Mouse (Mus musculus) MEL (cell line): ENCODE data around the gene Col8a2. TPM values are rescaled to one million over a fixed set of nuclear protein-coding genes. Genes with fewer than 3 reads are reported as not detected.

Source experiments
- DNase-seq: peaks from one replicate; pipeline ENCODE4 v3.0.0; 2011; ENCODE audit warnings: low read depth, low spot score
- H3K27ac ChIP-seq: 2 replicates; pipeline ENCODE4 v1.5.1; 2012; ENCODE audit warnings: low read depth, mild to moderate bottlenecking, control low read depth, low read length, moderate library complexity; ENCODE audit not compliant: control insufficient read depth
- H3K27me3 ChIP-seq, 2 experiments: fragments of 150-350 bp in 1 of 2; sonication (generic) in 1 of 2; 2 replicates each; pipeline ENCODE4 v1.6.1; 2012; ENCODE audit warnings: low read length in 2 of 2, mild to moderate bottlenecking in 2 of 2, improper control_type of control experiment in 1 of 2, moderate library complexity in 1 of 2; ENCODE audit not compliant: insufficient read depth in 2 of 2, control insufficient read depth in 1 of 2
- H3K36me3 ChIP-seq, 2 experiments: 2 replicates each; pipeline ENCODE4 v1.6.1; 2012 to 2014; ENCODE audit warnings: low read length in 2 of 2, improper control_type of control experiment in 1 of 2, inconsistent platforms in 1 of 2, mild to moderate bottlenecking in 1 of 2; ENCODE audit not compliant: insufficient read depth in 2 of 2, control insufficient read depth in 1 of 2
- H3K4me1 ChIP-seq, 2 experiments: fragments of 150-350 bp in 1 of 2; sonication (generic) in 1 of 2; 2 replicates each; pipeline ENCODE4 v1.6.1; 2012; ENCODE audit warnings: low read length in 2 of 2, improper control_type of control experiment in 1 of 2, mild to moderate bottlenecking in 1 of 2; ENCODE audit not compliant: insufficient read depth in 2 of 2, control insufficient read depth in 1 of 2
- H3K4me3 ChIP-seq, 2 experiments: fragments of 150-350 bp in 1 of 2; sonication (generic) in 1 of 2; 2 replicates each; pipeline ENCODE4 v1.5.1; 2012; ENCODE audit warnings: low read depth in 2 of 2, low read length in 2 of 2, mild to moderate bottlenecking in 2 of 2, moderate library complexity in 2 of 2, control low read depth in 1 of 2, improper control_type of control experiment in 1 of 2; ENCODE audit not compliant: control insufficient read depth in 1 of 2, insufficient read depth in 1 of 2
- H3K79me2 ChIP-seq: 2 replicates; pipeline ENCODE4 v1.6.1; 2012; ENCODE audit warnings: mild to moderate bottlenecking, low read length, moderate library complexity; ENCODE audit not compliant: control insufficient read depth, poor library complexity, insufficient read depth
- H3K9ac ChIP-seq: 2 replicates; pipeline ENCODE4 v1.6.1; 2012; ENCODE audit warnings: low read depth, mild to moderate bottlenecking, control low read depth, low read length, moderate library complexity; ENCODE audit not compliant: control insufficient read depth, poor library complexity, severe bottlenecking
- H3K9me3 ChIP-seq: fragments of 150-350 bp; sonication (generic); replicated peaks from 2 replicates; pipeline ENCODE4 v1.6.1; 2012; ENCODE audit warnings: mild to moderate bottlenecking, low read length, improper control_type of control experiment, moderate library complexity; ENCODE audit not compliant: insufficient read depth
- BHLHE40 ChIP-seq: IDR thresholded peaks from 2 replicates; pipeline ENCODE4 v1.6.1; 2012; ENCODE audit warnings: low read depth, mild to moderate bottlenecking, inconsistent platforms, low read length, improper control_type of control experiment, borderline replicate concordance
- CHD1 ChIP-seq: IDR thresholded peaks from 2 replicates; pipeline ENCODE4 v1.6.1; 2012; ENCODE audit warnings: low read depth, mild to moderate bottlenecking, inconsistent platforms, low read length, improper control_type of control experiment
- CHD2 ChIP-seq: IDR thresholded peaks from 2 replicates; pipeline ENCODE4 v1.6.1; 2011; ENCODE audit warnings: low read length, improper control_type of control experiment
- CTCF ChIP-seq, 3 experiments: IDR thresholded peaks in 2 of 3; conservative IDR thresholded peaks in 1 of 3; 2 replicates each; pipeline ENCODE4 v1.5.1; 2011 to 2012; ENCODE audit warnings: low read length in 3 of 3, low read depth in 2 of 3, mild to moderate bottlenecking in 2 of 3, improper control_type of control experiment in 1 of 3, inconsistent platforms in 1 of 3, mixed read lengths in 1 of 3, moderate library complexity in 1 of 3; ENCODE audit not compliant: control insufficient read depth in 1 of 3, insufficient read depth in 1 of 3, poor library complexity in 1 of 3, severe bottlenecking in 1 of 3
- E2F4 ChIP-seq: IDR thresholded peaks from 2 replicates; pipeline ENCODE4 v1.6.1; 2011; ENCODE audit warnings: low read depth, low read length, improper control_type of control experiment, borderline replicate concordance
- HCFC1 ChIP-seq: IDR thresholded peaks from 2 replicates; pipeline ENCODE4 v1.6.1; 2012; ENCODE audit warnings: low read depth, mild to moderate bottlenecking, inconsistent platforms, low read length, improper control_type of control experiment, moderate library complexity
- JUND ChIP-seq: IDR thresholded peaks from 2 replicates; pipeline ENCODE4 v1.6.1; 2011; ENCODE audit warnings: low read depth, mild to moderate bottlenecking, improper control_type of control experiment, low read length
- MAX ChIP-seq: IDR thresholded peaks from 2 replicates; pipeline ENCODE4 v1.6.1; 2011; ENCODE audit warnings: low read length, improper control_type of control experiment
- MAZ ChIP-seq: IDR thresholded peaks from 2 replicates; pipeline ENCODE4 v1.6.1; 2012; ENCODE audit warnings: low read depth, mild to moderate bottlenecking, inconsistent platforms, low read length, improper control_type of control experiment
- MXI1 ChIP-seq: IDR thresholded peaks from 2 replicates; pipeline ENCODE4 v1.6.1; 2011; ENCODE audit warnings: mild to moderate bottlenecking, low read depth, low read length, improper control_type of control experiment
- MYB ChIP-seq: IDR thresholded peaks from 2 replicates; pipeline ENCODE4 v1.6.1; 2011; ENCODE audit warnings: mild to moderate bottlenecking, low read depth, low read length, improper control_type of control experiment
- MYC ChIP-seq: IDR thresholded peaks from 2 replicates; pipeline ENCODE4 v1.6.1; 2011; ENCODE audit warnings: low read depth, mild to moderate bottlenecking, low read length, improper control_type of control experiment, moderate library complexity
- NELFE ChIP-seq: IDR thresholded peaks from 2 replicates; pipeline ENCODE4 v1.6.1; 2011; ENCODE audit warnings: low read depth, low read length, improper control_type of control experiment
- POLR2A ChIP-seq, 2 experiments: IDR thresholded peaks; 2 replicates each; pipeline ENCODE4 v1.6.1; 2011 to 2012; ENCODE audit warnings: low read length in 2 of 2, mild to moderate bottlenecking in 2 of 2, control low read depth in 1 of 2, improper control_type of control experiment in 1 of 2, low read depth in 1 of 2, moderate library complexity in 1 of 2; ENCODE audit not compliant: control insufficient read depth in 1 of 2, insufficient read depth in 1 of 2, poor library complexity in 1 of 2
- RAD21 ChIP-seq: IDR thresholded peaks from 2 replicates; pipeline ENCODE4 v1.6.1; 2011; ENCODE audit warnings: mild to moderate bottlenecking, low read depth, low read length, improper control_type of control experiment
- RCOR1 ChIP-seq: IDR thresholded peaks from 2 replicates; pipeline ENCODE4 v1.6.1; 2012; ENCODE audit warnings: low read depth, mild to moderate bottlenecking, inconsistent platforms, low read length, improper control_type of control experiment
- SIN3A ChIP-seq: IDR thresholded peaks from 2 replicates; pipeline ENCODE4 v1.6.1; 2012; ENCODE audit warnings: low read length, improper control_type of control experiment, inconsistent platforms
- SMC3 ChIP-seq: IDR thresholded peaks from 2 replicates; pipeline ENCODE4 v1.6.1; 2011; ENCODE audit warnings: low read depth, low read length, improper control_type of control experiment
- TCF12 ChIP-seq: IDR thresholded peaks from 2 replicates; pipeline ENCODE4 v1.6.1; 2014; ENCODE audit warnings: low read depth, mild to moderate bottlenecking, inconsistent platforms, low read length, improper control_type of control experiment, moderate library complexity
- USF1 ChIP-seq: IDR thresholded peaks from 2 replicates; pipeline ENCODE4 v1.6.1; 2014; ENCODE audit warnings: low read depth, mild to moderate bottlenecking, inconsistent platforms, low read length, improper control_type of control experiment, moderate library complexity
- ZC3H11A ChIP-seq: IDR thresholded peaks from 2 replicates; pipeline ENCODE4 v1.6.1; 2012; ENCODE audit warnings: low read depth, mild to moderate bottlenecking, inconsistent platforms, low read length, improper control_type of control experiment
- polyA plus RNA-seq, 2 experiments: library from polyadenylated mRNA; stranded (reverse) in 1 of 2; unstranded in 1 of 2; fragments of >175 nt in 1 of 2; fragments of >200 nt in 1 of 2; gene quantifications; 2 replicates each; pipeline versions ENCODE4 v1.2.1 to v1.2.4; 2012; ENCODE audit warnings: low replicate concordance in 2 of 2, low read depth in 1 of 2; ENCODE audit not compliant: insufficient read length in 2 of 2, insufficient read depth in 1 of 2, missing spikeins in 1 of 2
- total RNA-seq: library from RNA; depleted of rRNA; stranded (reverse); fragments of 300-350 nt; gene quantifications from 2 replicates; pipeline ENCODE4 v1.2.3, GENCODE M21; 2012

The Col8a2 gene
- total and polyA plus RNA-seq, 3 experiments, result not detected

DNA sequence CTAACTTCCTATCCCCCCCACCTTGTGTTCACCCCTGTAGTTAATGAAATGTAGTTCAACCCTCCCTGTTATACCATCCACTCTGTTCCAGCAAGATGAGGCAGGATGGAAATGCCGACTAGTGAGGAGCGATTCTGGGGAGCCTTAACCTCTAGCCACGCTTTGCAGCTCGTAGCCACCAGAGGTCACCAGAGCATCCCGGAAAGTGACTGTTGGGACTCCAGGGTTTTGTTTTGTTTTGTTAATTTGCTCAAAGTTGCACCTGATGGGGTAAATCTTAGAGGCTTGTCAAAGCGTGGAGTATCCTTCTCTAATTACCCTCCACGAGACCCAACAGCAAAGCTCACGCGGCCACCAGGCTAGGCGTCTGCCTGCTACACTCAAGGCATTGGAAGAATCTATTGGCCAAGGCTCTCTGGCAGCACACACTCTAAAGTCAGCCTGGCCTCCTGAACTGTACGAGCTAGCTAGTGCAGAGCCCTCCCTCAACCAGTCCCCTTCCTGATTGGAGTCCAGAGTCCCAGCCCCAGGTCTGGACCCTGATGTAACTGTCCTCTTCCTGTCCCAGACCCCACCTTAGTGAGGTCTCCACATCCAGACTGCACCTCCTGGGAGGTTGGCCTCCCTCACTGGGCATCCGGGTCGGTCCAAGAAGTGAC, 8.6 kb upstream of the Col8a2 start:
- Histone ChIP-seq H3K4me1 (no peaks in the 10 kb centered on the region; a peak in 1 of 4 replicates), H3K9me3 (no peaks in the 10 kb centered on the region), H3K4me3 (no peak overlapping the region), H3K79me2 (no peaks in the 10 kb centered on the region), H3K36me3 (no peaks in the 10 kb centered on the region), H3K27ac (no peak overlapping the region), H3K9ac (no peak overlapping the region), H3K27me3 (no peaks in the 10 kb centered on the region)
- DNase-seq, result peak; percentile 62
- 0 out of 2 replicates have a peak, but pooled peaks have one; percentile 17 for TF ChIP-seq SIN3A
- peak; percentile 80 for TF ChIP-seq SMC3
- 0 out of 2 replicates have a peak, but pooled peaks have one; percentile 39 for TF ChIP-seq MYC
- TF ChIP-seq RAD21, result peak; percentile 70
- peak; percentile 74 to 83 (median 77) for TF ChIP-seq CTCF (IDR thresholded peaks at IDR 0.05 in 2 of 3, conservative IDR thresholded peaks at IDR 0.05 in 1 of 3; ENCODE audit: control insufficient read depth in 1 of 3, insufficient read depth in 1 of 3, low read depth in 2 of 3, low read length in 3 of 3, poor library complexity in 1 of 3, severe bottlenecking in 1 of 3)
- TF ChIP-seq HCFC1, result no peak
- TF ChIP-seq MYB, result no peak
- peak; percentile 58 for TF ChIP-seq ZC3H11A
- no peak for TF ChIP-seq NELFE

DNA sequence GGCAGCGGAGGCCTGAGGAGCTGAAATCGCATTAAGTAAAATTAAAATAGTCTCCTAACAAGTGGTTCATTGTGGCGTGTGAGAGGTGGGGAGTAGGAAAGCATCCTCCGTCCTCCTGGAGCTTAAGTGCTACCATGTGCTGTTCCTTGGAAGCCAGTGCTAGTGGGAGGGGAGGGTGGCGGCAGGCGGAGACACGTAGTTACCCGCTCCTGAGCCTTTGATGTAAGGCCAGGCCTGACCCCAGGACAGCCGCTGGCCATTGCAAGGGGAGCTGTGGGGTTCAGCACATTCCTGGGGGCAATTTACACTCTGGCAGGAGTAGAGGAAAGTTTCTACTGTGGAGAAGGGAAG, 8.1 kb upstream of the Col8a2 start:
- Histone ChIP-seq H3K79me2 (no peaks in the 10 kb centered on the region), H3K36me3 (no peaks in the 10 kb centered on the region; a peak in 1 of 4 replicates), H3K27me3 (no peaks in the 10 kb centered on the region), H3K9me3 (no peaks in the 10 kb centered on the region), H3K27ac (no peak overlapping the region), H3K4me1 (peaks cover 0 to 4% of the 10 kb centered on the region in 2 experiments; a peak in 2 of 4 replicates), H3K4me3 (no peak overlapping the region), H3K9ac (no peak overlapping the region)
- no peak for DNase-seq
- TF ChIP-seq CHD1, result no peak
- TF ChIP-seq MYB, result no peak
- no peak for TF ChIP-seq E2F4
- no peak for TF ChIP-seq USF1
- TF ChIP-seq JUND, result no peak
- no peak for TF ChIP-seq MAZ
- TF ChIP-seq RAD21, result no peak
- no peak for TF ChIP-seq BHLHE40
- no peak for TF ChIP-seq RCOR1
- no peak for TF ChIP-seq SMC3
- no peak for TF ChIP-seq CTCF (IDR thresholded peaks at IDR 0.05 in 2 of 3, conservative IDR thresholded peaks at IDR 0.05 in 1 of 3; ENCODE audit: control insufficient read depth in 1 of 3, insufficient read depth in 1 of 3, low read depth in 2 of 3, low read length in 3 of 3, poor library complexity in 1 of 3, severe bottlenecking in 1 of 3)
- no peak for TF ChIP-seq TCF12
- TF ChIP-seq MAX, result no peak
- TF ChIP-seq MXI1, result no peak
- TF ChIP-seq MYC, result no peak
- no peak for TF ChIP-seq CHD2
- no peak for TF ChIP-seq POLR2A (IDR thresholded peaks at IDR 0.05; ENCODE audit: control insufficient read depth in 1 of 2, insufficient read depth in 1 of 2, low read depth in 1 of 2, low read length in 2 of 2, poor library complexity in 1 of 2)
- TF ChIP-seq HCFC1, result no peak
